Mouse (Mus musculus): ENCODE data around the gene Jrkl. TPM values are rescaled to one million over a fixed set of nuclear protein-coding genes. Genes with fewer than 3 reads are reported as not detected.
A peak's percentile ranks its signal among the peaks of the same experiment; 100 is the strongest.

The Jrkl gene
- polyA plus RNA-seq (2012; rRNA removed) = 8.2 and 10.4 TPM in 2 replicates

DNA sequence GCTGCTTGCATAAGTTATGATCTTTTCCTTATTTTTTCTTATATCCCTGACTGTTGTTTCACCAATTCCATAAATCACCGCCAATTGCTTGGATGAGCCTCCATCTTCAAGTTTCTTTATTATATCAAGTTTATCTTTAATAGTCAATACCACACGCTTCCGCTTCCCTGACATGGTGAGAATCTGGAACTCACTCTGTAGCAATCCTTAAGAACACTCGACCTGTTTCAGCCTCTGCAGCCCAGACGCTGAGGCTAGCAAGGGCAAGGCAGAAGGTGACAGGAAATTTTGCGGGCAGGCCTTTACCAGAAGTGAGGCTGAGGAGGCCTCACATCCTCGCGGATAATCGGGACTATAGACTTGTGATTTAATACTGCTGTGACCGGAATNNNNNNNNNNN, at the start of gene Jrkl:
TSS of gene Jrkl (minus strand) at position 349 of the 400 bp plus-strand sequence.
- peak; percentile 32 for DNase-seq (ENCODE audit: low spot score)

DNA sequence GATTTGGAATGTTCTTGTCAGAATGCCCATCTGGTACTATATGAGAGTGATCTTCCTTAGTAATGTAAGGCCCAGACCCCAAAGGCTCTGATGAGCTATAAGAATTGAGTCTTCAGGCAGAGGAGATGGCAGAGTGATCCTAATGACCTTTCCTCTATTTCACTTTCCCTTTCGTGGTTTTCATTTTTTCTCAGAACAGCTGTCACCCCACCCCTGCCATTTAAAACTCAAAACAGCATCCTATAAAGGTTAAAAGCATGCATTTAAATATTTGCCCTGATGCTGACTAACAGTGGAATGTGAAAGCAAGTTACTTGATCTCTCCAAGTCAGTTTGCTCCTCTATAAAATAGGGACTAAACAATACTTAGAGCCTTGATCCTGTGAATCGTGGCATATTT, 41.9 kb upstream of the Jrkl start:
- DNase-seq (ENCODE audit: low spot score) = no peak

DNA sequence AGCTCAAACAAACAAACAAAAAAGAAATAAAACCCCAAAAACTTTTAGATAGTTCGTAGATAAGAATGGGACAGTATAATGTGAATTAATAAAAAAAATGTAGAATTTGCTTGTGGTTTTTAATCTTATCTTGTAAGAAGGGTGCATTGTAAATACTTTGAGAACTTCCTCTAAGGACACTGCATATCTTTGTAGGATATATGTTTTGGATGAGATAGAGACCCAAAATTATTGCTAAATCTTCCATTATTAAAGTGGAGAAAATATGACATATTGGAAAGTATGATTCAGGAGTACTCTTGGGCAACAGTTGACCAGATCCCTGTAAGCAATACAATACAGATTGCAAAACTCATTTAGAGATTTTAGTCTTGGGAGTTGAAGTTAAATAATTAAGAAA, 27.6 kb upstream of the Jrkl start:
- DNase-seq (ENCODE audit: low spot score) = no peak

DNA sequence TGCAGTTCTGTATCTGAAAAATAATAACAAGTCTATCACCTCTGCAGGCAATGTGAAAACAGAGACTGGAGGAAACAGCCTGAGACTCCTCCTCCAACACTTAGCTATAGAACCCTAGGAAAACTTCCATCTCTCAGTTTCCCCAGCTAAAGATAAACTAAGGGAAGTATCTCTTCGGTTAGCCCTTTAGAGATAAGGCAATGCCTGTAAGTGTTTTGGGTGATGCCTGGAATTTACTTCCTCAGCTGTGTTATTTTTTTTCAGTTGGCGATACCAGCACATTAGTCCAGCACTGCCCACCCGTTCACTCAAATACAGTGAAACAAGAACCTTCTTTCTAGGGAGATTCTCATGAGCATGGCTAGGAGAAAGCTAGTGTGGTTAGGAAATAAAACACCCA, 15.4 kb upstream of the Jrkl start:
- DNase-seq (ENCODE audit: low spot score) = no peak

DNA sequence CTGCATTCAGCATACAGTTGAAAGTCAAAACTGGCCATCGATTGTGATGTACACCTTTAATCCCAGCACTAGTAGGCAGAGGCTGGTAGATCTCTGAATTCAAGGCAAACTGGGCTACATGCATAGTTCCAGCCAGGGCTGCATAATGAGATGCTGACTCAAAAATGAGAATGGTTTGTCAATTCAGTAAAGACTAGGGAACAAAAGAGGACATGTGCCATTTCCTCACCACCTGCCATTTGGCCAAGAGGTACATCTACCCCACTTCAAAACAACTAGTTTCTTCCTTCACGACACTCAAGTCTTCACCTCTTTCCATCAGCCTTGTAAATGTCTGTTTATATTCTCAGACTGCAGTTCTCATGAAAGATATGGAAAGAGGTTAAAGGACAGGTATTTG, 12.5 kb upstream of the Jrkl start:
- no peak for DNase-seq (ENCODE audit: low spot score)

DNA sequence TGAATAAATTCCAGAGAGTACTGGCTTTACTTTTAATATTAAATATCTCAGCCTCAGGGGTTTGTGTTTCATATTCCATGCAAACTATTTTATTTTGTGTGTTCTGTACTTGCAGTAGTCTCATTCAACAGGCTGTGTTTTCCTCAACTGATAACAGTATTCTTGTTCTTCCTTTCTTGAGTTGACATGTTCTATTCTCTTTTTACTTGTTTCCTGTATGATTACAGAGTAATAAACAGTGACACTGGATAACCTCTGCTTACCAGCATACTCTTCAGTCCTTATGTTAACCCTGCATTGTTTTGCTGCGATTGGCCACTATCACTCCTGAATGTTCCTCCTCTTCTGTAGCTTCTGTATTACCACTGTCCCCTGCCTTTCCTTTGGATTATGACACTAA, 11.1 kb upstream of the Jrkl start:
- DNase-seq (ENCODE audit: low spot score) = no peak

DNA sequence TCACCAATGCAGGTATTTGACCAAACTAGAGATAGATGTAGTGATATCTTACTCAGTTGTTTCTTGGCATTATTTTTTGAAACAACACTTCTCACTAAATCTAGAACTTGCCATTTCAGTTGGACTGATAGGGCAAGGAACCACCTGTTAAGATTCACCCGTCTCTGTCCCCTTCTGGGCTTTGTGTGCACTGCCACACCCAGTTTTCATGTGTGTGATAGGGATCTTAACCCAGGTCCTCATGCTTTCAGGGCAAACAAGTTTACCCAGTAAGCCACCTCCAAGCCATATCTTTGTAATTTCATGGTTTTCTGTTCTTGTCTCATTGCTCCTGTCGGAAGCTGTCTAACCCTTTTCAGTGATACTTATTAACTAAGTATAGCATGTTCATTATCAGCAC, 5.6 kb upstream of the Jrkl start:
- no peak for DNase-seq (ENCODE audit: low spot score)

DNA sequence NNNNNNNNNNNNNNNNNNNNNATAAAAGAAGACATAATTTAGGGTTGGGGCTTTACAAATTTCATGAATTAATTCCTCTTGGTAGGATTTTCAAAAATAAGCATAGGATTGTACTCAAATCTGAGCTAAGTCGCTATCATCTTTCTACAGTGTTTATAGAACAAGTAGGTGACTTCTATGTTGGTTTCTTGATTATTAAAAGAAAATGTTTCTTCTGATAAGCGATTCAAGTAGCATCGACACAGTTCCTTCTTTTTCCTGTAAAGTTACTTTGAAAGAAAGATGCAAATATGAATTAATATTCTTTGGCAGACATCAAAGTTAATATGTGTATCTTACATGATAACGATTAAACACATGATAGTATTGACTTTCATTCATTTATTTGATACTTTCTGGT, 2.5 kb upstream of the Jrkl start:
- no peak for DNase-seq (ENCODE audit: low spot score)

DNA sequence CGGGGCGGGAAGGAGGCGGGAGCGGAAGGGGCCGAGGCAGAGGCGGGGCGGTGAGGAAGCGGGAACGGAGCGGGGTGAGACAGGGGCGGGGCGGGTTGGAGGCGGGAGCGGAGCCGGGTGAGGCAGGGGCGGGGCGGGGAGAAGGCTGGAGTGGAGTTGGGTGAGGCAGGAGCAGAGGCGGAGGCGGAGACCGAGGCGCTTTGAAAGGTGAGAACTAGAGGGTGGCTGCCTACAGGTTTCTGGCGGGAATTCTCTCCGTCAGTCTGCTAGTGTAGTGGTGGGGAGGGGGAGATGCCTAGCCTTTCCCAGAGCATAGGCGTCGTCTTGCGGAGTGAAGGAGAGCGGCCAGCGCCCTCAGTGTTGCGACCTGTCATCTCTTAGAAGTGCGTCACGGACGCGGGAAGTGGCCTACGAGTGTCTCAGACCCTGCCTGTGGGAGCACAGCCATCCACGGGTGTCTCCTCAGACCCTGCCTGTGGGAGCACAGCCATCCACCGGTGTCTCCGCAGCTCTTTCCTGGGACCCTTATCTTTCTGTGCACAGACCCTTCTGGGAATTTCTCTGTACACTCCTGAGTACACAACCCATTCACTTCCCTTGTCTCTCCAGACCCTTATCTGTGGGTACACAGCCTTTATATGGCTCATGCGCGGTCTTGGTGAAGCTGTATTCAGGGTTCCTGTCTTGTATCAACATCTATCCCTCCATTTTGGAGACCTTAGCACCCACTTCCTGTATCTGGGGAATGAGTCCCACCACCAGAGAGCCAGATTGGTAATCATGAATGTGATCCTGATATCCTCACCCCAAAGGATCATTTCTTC, 1.4 kb upstream of the Jrkl start, which contains the start of gene Ccdc82:
TSS of gene Ccdc82 (plus strand) at position 141 of the 824 bp plus-strand sequence.
- peak; percentile 76 for DNase-seq (ENCODE audit: low spot score)

DNA sequence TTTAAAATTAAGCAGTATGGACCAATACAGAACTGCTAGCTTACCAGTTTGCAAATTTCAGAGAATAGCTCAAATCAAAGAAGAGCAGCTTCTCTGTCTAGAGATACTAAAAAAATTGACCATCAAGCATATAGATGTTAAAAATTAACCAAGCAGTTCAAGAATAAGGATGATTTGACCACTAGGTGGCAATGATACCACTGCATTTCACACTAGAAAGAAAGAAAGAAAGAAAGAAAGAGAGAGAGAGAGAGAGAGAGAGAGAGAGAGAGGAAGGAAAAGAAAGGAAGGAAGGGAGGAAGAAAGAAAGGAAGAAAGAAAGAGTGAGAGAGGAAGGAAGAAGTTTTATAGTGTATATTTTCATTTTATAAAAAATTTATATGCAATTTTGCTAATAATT, 3.3 kb downstream of the Jrkl start:
- no peak for DNase-seq (ENCODE audit: low spot score)

DNA sequence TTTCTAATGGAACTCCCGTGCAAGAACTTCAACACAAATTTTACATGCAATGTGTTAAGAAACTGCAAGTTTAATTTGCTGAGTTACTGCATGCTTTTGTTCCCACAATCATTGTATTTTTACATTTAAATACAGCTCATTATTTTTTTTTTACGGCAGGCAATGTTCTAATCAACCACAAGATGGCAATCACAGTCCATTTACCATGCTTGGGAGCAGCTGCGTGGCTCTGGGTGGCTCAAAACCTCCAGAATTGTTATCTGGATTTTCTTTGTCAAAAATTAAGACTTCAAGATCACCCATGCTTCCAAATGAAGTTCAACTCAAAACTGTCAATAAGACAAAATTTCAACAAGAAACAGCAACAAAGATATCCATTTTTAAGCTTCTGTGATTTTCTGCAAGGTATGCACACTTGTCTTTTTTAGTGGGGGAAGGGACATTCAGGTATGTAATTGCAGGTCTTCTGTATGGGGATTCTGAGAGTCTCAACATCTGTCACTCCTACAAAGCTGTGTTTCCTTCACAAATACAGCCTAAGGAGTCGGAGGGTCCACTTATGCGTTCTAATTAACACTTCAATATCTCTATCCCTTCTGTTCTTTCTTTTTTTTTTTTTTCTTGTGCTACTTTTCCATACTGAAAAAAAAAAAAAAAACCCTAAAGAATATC, 13.9 kb downstream of the Jrkl start:
- no peak for DNase-seq (ENCODE audit: low spot score)

DNA sequence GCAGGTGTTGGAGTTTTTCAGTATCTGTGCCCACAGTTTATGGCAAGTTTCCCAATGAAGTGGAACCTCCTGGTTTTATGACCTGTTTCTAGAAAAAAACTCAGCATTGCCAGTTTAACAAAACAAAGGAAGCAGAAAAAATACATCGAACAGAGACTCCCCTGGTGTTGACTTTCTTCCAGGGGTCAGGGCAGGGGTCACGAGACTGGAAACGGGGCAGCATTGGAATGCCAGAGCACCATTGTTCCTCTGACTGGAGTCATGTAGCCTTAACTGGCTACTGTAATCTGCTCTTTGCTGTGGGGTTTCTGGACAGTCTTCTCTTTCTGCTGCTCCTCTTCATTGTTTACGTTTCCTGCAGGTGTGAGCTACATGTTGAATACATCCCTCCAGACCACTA, 15.1 kb downstream of the Jrkl start:
- no peak for DNase-seq (ENCODE audit: low spot score)

DNA sequence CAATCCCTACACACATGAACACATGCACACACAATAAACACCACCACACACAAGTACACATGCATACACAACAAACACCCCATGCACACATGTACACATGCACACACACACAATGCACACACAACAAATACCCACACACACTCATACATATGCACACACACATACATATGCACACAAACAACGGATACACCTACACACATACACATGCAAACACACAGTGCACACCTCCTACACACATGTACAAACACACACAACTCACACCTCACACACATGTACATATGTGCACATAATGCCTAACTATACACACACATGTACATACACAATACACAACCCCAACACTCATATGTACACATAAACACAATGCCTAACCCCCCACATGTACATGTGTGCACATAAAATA, 19.8 kb downstream of the Jrkl start:
- no peak for DNase-seq (ENCODE audit: low spot score)

DNA sequence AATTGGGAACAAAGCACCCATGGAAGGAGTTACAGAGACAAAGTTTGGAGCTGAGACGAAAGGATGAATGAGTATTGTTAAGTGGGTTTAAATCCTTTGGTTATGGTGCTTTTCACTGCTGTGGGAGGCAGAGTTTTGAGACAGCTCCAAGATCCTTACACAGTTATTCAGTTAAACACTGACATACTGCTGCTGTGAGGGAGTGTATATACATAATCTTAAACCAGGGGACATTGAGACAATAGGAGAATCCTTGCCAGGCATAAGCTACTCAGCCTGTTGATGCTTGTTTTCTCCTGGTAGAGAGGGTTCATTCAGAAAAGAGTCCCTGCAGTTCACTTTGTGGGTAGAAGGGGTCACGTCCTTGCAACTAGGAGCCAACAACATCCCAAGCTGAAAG, 39.3 kb downstream of the Jrkl start:
- no peak for DNase-seq (ENCODE audit: low spot score)

DNA sequence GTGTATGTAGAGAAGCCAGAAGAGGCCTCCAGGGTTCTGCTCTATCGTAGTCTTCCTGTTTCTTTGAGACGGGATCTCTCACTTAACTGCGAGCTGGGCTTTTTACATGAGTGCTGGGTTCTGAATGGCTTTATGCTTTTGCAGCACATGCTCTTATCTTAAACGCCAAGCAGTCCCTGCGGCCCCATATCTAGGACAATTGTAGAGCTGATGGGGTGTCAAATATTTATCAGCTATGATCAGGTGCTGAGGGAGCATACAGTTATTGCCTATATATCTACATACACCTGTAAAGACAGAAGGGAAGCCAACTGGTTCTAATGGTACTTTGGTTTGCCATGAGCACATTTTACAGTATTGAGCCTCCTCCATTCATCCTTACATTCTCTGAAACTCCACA, 41.9 kb downstream of the Jrkl start:
- DNase-seq (ENCODE audit: low spot score) = no peak

DNA sequence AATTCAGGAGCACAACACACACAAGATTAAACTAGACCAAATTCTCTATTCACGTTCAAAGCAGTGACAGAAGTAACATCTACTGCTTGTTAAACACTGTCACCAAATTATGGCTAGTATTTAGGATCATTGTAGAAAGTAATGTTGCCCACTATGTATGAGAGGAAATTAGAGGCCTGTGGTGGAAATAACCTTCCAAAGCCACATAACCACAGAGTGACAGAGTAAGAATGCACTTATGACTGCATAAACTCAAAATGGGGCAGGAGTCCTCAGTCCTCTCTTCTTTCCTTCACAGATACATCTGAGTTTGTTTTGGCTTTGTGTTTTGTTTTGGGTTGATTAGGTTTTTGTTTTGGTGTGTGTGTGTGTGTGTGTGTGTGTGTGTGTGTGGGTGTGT, 42.5 kb downstream of the Jrkl start:
- no peak for DNase-seq (ENCODE audit: low spot score)

DNA sequence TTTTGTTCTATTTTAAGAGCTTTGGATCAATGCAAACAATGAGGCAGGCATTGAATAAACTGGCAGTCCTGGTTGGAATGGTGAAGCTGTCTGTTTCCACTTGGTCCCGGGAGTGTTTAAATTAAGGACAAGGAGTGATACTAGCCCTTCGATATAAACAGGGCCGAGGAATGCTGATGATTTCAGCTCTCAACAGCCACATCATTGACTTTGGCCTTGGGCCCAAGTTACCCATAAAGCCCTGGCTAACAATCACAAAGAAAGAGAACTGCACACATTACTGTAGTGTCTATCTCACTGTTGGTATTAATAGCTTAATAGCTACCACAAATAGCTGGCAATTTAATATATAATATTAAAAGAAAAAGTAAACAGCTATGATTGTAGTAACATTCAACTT, 45.5 kb downstream of the Jrkl start:
- DNase-seq (ENCODE audit: low spot score) = no peak

DNA sequence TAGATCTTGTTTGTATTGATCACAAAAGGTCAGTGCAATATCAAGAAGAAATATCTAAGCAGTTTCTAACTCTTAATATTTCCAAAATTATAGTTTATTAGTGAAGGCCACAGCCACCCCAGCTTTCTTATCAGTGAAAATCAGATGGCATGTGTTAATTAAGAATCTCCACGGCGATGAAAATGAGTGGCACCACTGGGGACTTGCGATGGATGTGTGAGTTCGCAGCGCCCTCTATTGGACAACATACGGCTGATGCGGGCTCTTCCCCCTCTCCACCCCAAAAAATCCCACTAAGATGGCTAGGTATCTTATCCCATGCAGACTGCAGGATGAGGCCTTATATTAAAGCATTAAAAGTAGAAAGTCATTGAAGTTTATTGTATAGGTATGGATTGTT, 49.9 kb downstream of the Jrkl start:
- DNase-seq (ENCODE audit: low spot score) = no peak

DNA sequence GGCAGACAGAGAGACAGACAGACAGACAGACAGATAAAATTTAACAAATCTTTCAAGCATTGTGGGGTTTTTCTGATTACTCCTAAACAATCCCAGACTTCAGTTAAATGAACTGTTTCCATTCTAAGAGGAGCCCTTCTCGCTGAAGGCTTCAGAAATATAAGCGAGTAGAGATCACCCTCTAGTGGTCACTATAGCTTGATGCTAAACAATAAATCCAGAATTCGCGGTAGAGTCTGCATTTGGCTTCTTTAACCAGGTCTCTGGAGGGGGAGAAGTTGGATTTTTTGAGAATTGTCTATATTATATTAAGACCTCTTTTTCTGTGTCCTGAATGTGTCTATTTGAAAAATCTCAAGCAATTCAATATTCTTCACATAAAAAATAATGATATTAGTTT, 50.4 kb downstream of the Jrkl start:
- DNase-seq (ENCODE audit: low spot score) = no peak

DNA sequence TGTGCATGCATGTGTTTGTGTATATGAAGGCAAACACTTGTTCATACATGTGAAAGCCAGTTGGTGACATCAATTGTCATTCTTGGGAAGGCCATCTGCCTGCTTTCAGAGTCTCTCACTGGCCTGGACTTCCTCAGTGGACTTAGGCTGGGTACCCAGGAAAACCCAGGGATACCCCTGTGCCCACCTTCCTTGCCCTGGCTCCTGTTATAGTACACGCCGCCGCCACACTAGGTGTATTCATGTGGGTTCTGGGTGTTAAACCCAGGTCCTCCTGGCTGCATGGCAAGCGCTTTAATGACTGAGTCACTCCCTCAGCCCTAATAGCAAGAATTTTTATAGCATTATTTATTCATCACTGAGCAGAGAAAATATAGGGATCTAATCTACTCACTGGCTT, 51.0 kb downstream of the Jrkl start:
- DNase-seq (ENCODE audit: low spot score) = no peak

All from urinary bladder, adult 2 months (tissue).